Mouse (Mus musculus): ENCODE measurements around the gene Synm. TPM values are rescaled to one million over a fixed set of nuclear protein-coding genes. Genes with fewer than 3 reads are reported as not detected.

Synm gene
- polyA plus RNA-seq, 1 experiment from 2014 or later = 2.8 TPM

Small RNA genes within 50 kb of the gene (microRNA-seq; reads per million reads assigned to microRNA genes)
- gene Gm23844 = not detected

Other genes with a start within 250 kb of the Synm start
- 8.7 and 11.7 TPM in 2 replicates for gene Lrrc28, start 114.5 kb downstream of the Synm start, polyA plus RNA-seq (2015; fragmentation: Nextera tagmentation; extraction: Ambion mirVana)
- 16.0 and 16.8 TPM in 2 replicates for gene Ttc23, start 112.3 kb downstream of the Synm start, polyA plus RNA-seq (2015; fragmentation: Nextera tagmentation; extraction: Ambion mirVana)
- gene Igf1r, start 193.1 kb upstream of the Synm start, polyA plus RNA-seq (2015; fragmentation: Nextera tagmentation; extraction: Ambion mirVana) = 15.0 and 15.2 TPM in 2 replicates

Measured in heart, embryonic 13.5 days (tissue).